Mouse (Mus musculus): Measurements from ENCODE around the gene Ccl5. TPM values are rescaled to one million over a fixed set of nuclear protein-coding genes. Genes with fewer than 3 reads are reported as not detected.
A peak's percentile ranks its signal among the peaks of the same experiment; 100 is the strongest.

The Ccl5 gene
- total RNA-seq, 2 experiments from 2014 or later, result not detected

GRCm38 (mm10) chr11:83544214-83544613 is 13.9 kb upstream of the Ccl5 start:
- no peak for DNase-seq
- intact Hi-C loops (cut with DNase I; ENCODE audit: low total_unique reads), result no loop called here

GRCm38 (mm10) chr11:83541415-83541814 is 11.1 kb upstream of the Ccl5 start:
- DNase-seq, result no peak
- intact Hi-C loops (cut with DNase I; ENCODE audit: low total_unique reads), result no loop called here

DNA sequence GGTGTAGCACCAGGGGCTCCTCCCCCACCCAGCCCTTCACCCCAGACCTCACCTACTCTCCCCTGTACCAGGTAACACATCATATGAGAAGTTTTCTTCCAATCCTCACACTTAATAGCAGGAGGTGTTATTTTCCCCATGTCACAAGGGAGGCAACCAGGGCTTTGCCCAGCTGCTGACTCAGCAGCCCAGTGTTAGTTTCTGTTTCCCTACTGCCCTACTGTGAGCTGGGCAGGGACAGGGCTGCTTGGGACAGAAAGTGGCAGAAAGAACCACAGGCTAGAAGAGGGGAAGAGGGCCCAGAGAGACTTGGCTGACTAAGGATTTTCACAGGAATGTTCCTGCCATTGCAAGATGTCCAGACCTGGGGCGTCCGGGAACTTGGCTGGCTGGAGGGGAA is 10.6 kb upstream of the Ccl5 start:
- intact Hi-C loops (cut with DNase I; ENCODE audit: low total_unique reads), result no loop called here
- no peak for DNase-seq

GRCm38 (mm10) chr11:83538705-83539314 is 8.5 kb upstream of the Ccl5 start:
- DNase-seq, result no peak
- intact Hi-C loops (cut with DNase I; ENCODE audit: low total_unique reads), result no loop called here

- intact Hi-C loops (cut with DNase I; ENCODE audit: low total_unique reads), result no loop called here
- no peak for DNase-seq
Observed at GRCm38 (mm10) chr11:83536831-83537230, 6.5 kb upstream of the Ccl5 start.

DNA sequence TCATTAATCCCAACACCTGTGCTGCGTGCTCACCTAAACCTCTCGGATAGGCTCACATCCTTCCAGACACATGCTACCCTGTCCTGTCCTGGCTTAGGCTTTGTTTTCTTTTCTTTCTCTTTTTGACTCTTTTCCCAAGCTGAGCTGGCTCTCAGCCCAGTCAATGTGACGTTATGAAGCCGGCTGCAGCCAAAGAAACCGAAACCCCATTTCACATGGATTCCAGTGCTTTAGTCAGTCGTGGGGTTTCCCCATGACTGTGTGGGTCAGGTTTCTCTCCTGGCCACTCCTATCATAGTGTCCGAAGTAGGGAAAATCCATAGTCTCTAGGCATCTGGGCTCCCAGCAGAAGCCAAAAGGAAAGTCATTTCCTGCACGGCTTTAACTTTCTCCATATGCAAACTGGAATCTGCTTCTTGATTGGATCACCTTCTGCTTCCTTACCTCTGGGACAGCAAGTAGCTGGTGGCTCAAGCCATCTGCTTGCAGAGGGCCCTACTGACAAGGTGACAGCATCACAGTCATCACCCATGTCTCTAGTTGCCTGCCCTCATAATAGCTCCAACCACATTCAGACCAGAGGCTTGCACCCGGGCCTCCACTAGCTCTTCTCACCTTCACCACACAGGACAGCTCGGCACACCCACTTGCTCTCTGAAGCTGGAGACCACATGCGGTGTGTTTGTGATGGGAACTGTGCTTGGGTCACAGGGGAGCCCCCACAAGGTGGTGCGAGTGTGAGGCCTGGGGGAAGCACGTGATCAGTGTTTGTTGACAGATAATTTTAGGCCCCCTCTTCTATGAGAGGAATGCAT is 4.5 kb upstream of the Ccl5 start:
- DNase-seq, result peak; percentile 60
- intact Hi-C loops (cut with DNase I; ENCODE audit: low total_unique reads), result no loop called here

- intact Hi-C loops (cut with DNase I; ENCODE audit: low total_unique reads), result no loop called here
- no peak for DNase-seq
Observed at GRCm38 (mm10) chr11:83534143-83534542, 3.8 kb upstream of the Ccl5 start.

DNA sequence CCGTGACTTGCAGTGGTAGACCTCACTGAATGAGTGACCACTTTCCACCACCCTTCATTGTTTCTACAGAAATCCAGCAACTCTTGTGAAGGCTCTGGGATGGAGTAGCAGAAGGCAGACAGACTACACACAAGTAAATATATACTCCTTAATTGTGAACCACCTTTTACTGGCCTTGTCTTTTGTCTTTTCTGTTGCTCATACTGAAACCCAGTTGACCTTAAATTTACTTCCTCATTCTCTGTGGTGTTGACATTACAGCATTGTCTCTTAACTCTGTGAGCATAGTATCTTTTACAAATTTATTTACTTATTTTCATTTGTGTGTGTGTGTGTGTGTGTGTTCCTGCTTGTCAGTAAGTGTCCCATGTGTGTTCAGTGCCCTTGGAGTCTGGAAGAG is 2.9 kb upstream of the Ccl5 start:
- intact Hi-C loops (cut with DNase I; ENCODE audit: low total_unique reads), result no loop called here
- no peak for DNase-seq

GRCm38 (mm10) chr11:83529024-83529423 is 1.3 kb downstream of the Ccl5 start:
- intact Hi-C loops (cut with DNase I; ENCODE audit: low total_unique reads), result no loop called here
- no peak for DNase-seq

- intact Hi-C loops (cut with DNase I; ENCODE audit: low total_unique reads), result no loop called here
- DNase-seq, result no peak
Observed at GRCm38 (mm10) chr11:83522075-83522474, 8.2 kb downstream of the Ccl5 start, which contains the start of gene Heatr9. TSS of gene Heatr9 (minus strand) at chr11:83522175.

GRCm38 (mm10) chr11:83518371-83518770 is 11.9 kb downstream of the Ccl5 start:
- intact Hi-C loops (cut with DNase I; ENCODE audit: low total_unique reads), result no loop called here
- DNase-seq, result no peak

DNA sequence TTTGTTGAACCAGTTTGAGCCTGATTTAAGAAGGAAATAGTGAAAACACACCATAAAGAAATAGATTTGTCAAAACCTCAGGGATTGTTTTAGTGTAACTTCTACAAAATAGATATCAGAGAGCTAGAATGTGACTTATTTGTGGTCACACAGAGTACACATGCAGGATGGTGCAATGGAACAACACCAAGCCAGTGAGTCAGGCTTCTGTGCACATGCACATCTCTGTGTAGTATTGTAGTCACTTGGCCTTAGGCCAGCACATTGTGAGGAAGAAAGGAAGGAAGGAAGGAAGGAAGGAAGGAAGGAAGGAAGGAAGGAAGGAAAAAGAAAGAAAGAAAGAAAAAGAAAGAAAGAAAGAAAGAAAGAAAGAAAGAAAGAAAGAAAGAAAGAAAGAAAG is 13.2 kb downstream of the Ccl5 start:
- intact Hi-C loops (cut with DNase I; ENCODE audit: low total_unique reads), result no loop called here
- DNase-seq, result no peak

DNA sequence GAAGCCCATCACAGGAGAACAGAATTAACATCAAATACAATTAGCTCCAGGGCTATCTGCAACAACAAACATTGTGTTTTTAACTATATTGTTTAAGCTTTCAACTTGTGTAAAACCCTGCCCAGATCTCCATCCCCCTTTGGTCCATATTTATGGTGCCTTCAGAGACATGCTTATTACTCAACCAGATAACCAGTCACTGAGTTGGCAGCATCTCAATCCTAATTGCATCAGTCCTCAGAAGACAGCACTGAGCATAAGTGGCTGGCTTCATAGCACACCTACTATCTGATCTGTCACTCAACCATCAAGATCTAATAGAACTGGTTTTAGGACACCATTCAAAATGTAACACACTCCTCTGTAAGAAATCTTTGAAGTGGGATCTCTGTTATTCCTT is 20.8 kb downstream of the Ccl5 start:
- DNase-seq, result no peak
- intact Hi-C loops (cut with DNase I; ENCODE audit: low total_unique reads), result no loop called here

GRCm38 (mm10) chr11:83504308-83504707 is 26.0 kb downstream of the Ccl5 start:
- no peak for DNase-seq
- intact Hi-C loops (cut with DNase I; ENCODE audit: low total_unique reads), result no loop called here

- no peak for DNase-seq
- intact Hi-C loops (cut with DNase I; ENCODE audit: low total_unique reads), result no loop called here
Observed at GRCm38 (mm10) chr11:83495571-83495970, 34.7 kb downstream of the Ccl5 start.

GRCm38 (mm10) chr11:83491488-83491887 is 38.8 kb downstream of the Ccl5 start:
- intact Hi-C loops (cut with DNase I; ENCODE audit: low total_unique reads), result no loop called here
- no peak for DNase-seq

Other genes starting within 250 kb of the Ccl5 start
- gene Slfn14, start 243.8 kb downstream of the Ccl5 start, total RNA-seq (2021), result not detected
- 10 to 100 TPM; 34.3 to 35.7 TPM for gene Ap2b1, start 231.5 kb downstream of the Ccl5 start, total RNA-seq (2021)
- gene Pex12, start 227.9 kb downstream of the Ccl5 start, total RNA-seq (2021), result 10 to 100 TPM; 11.1 to 13.8 TPM
- under 1 TPM; 0.31 to 0.45 TPM for gene Rasl10b, start 121.4 kb downstream of the Ccl5 start, total RNA-seq (2021)
- gene Gas2l2, start 101.1 kb downstream of the Ccl5 start, total RNA-seq (2021), result not detected
- not detected for gene 1700020L24Rik, start 92.8 kb downstream of the Ccl5 start, total RNA-seq (2021)
- gene Mmp28, start 67.4 kb downstream of the Ccl5 start, total RNA-seq (2021), result 1 to 10 TPM; 3.7 to 4.0 TPM
- gene Taf15, start 57.4 kb downstream of the Ccl5 start, total RNA-seq (2021), result 10 to 100 TPM; 22.5 to 24.5 TPM
- not detected for gene Heatr9, start 8.3 kb downstream of the Ccl5 start, total RNA-seq (2021)
- gene Ccl9, start 48.1 kb upstream of the Ccl5 start, total RNA-seq (2021), result 1 to 10 TPM; 4.1 to 5.9 TPM
- gene Ccl6, start 62.6 kb upstream of the Ccl5 start, total RNA-seq (2021), result 1 to 10 TPM; 2.7 to 2.9 TPM
- gene Rpl9-ps1, start 115.1 kb upstream of the Ccl5 start, total RNA-seq (2021), result not detected
- gene Ccl3, start 118.8 kb upstream of the Ccl5 start, total RNA-seq (2021), result not detected
- not detected for gene Ccl4, start 132.1 kb upstream of the Ccl5 start, total RNA-seq (2021)
- under 1 TPM; 0.43 to 0.64 TPM for gene Wfdc17, start 173.5 kb upstream of the Ccl5 start, total RNA-seq (2021)
- not detected for gene Wfdc18, start 178.5 kb upstream of the Ccl5 start, total RNA-seq (2021)
- gene Wfdc21, start 216.4 kb upstream of the Ccl5 start, total RNA-seq (2021), result not detected
- gene Heatr6, start 223.2 kb upstream of the Ccl5 start, total RNA-seq (2021), result 1 to 10 TPM; 6.6 TPM

Measured in gastrocnemius, postnatal 14 days (tissue).